ENCODE assay signal across 8 mouse cellular contexts in the genomic region with DNA sequence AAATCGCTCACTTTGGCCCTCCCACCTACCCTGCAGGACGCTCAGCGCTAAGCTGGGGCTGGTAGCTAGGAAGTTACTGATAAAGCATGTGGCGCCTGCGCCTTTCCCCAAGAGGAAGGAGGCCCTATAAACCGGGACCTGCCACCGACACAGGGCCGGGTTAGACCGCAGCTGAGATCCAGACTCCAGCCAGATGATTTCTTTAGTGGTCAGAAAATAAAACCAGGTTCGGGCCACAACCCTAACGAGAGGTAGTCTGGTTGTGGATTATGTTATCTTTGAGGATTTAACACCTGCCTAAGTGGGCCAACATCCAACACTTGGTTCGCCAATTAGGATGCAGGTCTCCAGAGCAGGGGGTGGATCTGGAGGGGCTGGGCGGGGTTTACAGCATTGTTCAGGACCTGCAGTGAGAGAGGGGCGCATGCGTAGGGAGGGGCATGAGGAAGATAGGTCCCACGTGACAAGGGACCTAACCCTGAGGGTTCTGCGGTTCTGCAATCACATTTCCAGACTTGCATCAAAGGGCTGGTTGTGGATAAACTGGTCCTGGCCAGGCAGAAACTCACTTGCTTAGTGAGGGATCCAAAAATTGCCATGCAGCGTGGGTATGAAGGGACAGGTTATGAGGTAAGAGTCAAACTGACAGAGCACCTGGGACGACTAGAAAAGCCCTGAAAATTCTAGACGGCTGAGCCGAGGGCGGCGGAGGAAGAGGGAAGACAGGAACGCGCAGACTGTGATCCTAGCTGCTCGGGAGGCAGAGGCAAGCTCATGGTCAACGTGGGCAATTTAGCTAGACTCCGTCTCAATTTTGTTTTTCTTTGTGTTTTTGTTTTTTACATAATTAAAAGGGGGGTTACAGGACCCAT. TPM values are rescaled to one million over a fixed set of nuclear protein-coding genes. Genes with fewer than 3 reads are reported as not detected.
DNase-seq lines count a peak whose midpoint lies in the region; ATAC-seq and TF ChIP-seq lines count a peak whose summit lies in the region.

A gene (minus strand): TSS at position 334 of the 872 bp plus-strand sequence.

- H3K4me3 ChIP-seq in ES-Bruce4 (ENCODE audit: low read depth, low read length) = peak within 1 kb of the TSS; percentile 78
- peak within 1 kb of the TSS; percentile 57 for H3K4me3 ChIP-seq in forebrain, embryonic 12.5 days (replicated peaks)
- peak within 1 kb of the TSS; percentile 48 for H3K4me3 ChIP-seq in heart, postnatal 0 days (ENCODE audit: low read depth, low read length)
- peak within 1 kb of the TSS; percentile 79 to 81 for H3K4me3 ChIP-seq in liver, embryonic 14.5 days (ENCODE audit: insufficient read depth in 1 of 2, low read depth in 2 of 2, low read length in 2 of 2)
- peak within 1 kb of the TSS; percentile 61 for H3K4me3 ChIP-seq in stomach, embryonic 16.5 days (replicated peaks; ENCODE audit: low read length)

- peak within 1 kb of the TSS; percentile 56 for H3K9ac ChIP-seq in ES-Bruce4 (ENCODE audit: low read depth, poor library complexity, severe bottlenecking)
- H3K9ac ChIP-seq in forebrain, embryonic 12.5 days = peak within 1 kb of the TSS; percentile 77
- H3K9ac ChIP-seq in heart, postnatal 0 days (replicated peaks; ENCODE audit: low read depth, low read length) = peak within 1 kb of the TSS; percentile 59
- H3K9ac ChIP-seq in liver, embryonic 14.5 days (replicated peaks) = peak within 1 kb of the TSS; percentile 96
- peak within 1 kb of the TSS; percentile 85 for H3K9ac ChIP-seq in stomach, embryonic 16.5 days (ENCODE audit: low read length)

- peak within 1 kb of the TSS; percentile 91 for H3K4me2 ChIP-seq in forebrain, embryonic 12.5 days
- H3K4me2 ChIP-seq in heart, postnatal 0 days (ENCODE audit: low read depth, low read length) = peak within 1 kb of the TSS; percentile 93
- peak within 1 kb of the TSS; percentile 98 for H3K4me2 ChIP-seq in liver, embryonic 14.5 days (ENCODE audit: low read depth)
- peak within 1 kb of the TSS; percentile 99 for H3K4me2 ChIP-seq in stomach, embryonic 16.5 days (ENCODE audit: low read depth, low read length)

- TF ChIP-seq CTCF in ES-Bruce4 (IDR thresholded peaks at IDR 0.05; ENCODE audit: low read depth, low read length) = no peak
- TF ChIP-seq CTCF in heart, postnatal 0 days (IDR thresholded peaks at IDR 0.05; ENCODE audit: low read depth) = no peak
- no peak for TF ChIP-seq CTCF in liver, embryonic 14.5 days (IDR thresholded peaks at IDR 0.05; ENCODE audit: low read depth)

- ATAC-seq in forebrain, embryonic 12.5 days (ENCODE audit: low FRiP score) = peak; percentile 96
- ATAC-seq in heart, postnatal 0 days (ENCODE audit: insufficient read depth, low read depth) = peak; percentile 95
- ATAC-seq in liver, embryonic 14.5 days (ENCODE audit: insufficient read depth) = peak; percentile 85
- peak; percentile 97 for ATAC-seq in stomach, embryonic 16.5 days (ENCODE audit: insufficient read depth, low FRiP score)

- no peaks in the 10 kb centered on the region for H3K9me3 ChIP-seq in ES-Bruce4 (replicated peaks; ENCODE audit: control insufficient read depth, insufficient read depth, low read length, poor library complexity, severe bottlenecking)
- no peaks in the 10 kb centered on the region for H3K9me3 ChIP-seq in forebrain, embryonic 12.5 days
- H3K9me3 ChIP-seq in heart, postnatal 0 days (replicated peaks; ENCODE audit: control insufficient read depth, low read length) = no peaks in the 10 kb centered on the region
- no peaks in the 10 kb centered on the region for H3K9me3 ChIP-seq in liver, embryonic 14.5 days (ENCODE audit: control insufficient read depth, low read length)
- H3K9me3 ChIP-seq in stomach, embryonic 16.5 days (replicated peaks; ENCODE audit: control insufficient read depth, low read length) = no peaks in the 10 kb centered on the region

- DNase-seq in c-Kit-positive CD71-positive TER-119-positive erythroid progenitor cells, embryonic 14.5 days (ENCODE audit: low spot score) = peak; percentile 95
- DNase-seq in heart, postnatal 0 days (ENCODE audit: low spot score) = peak; percentile 94
- peak; percentile 98 to 99 for DNase-seq in kidney, postnatal 36 days
- DNase-seq in liver, embryonic 14.5 days (ENCODE audit: low read depth in 3 of 3, low spot score in 3 of 3) = peak; percentile 93 to 94 (median 93)
- peak; percentile 92 for DNase-seq in neural tube, embryonic 10.5 days (ENCODE audit: extremely low spot score, low spot score)

- H3K4me1 ChIP-seq in ES-Bruce4 (ENCODE audit: control insufficient read depth, insufficient read depth, low read length) = peaks cover 4% of the 10 kb centered on the region
- peaks cover 36% of the 10 kb centered on the region for H3K4me1 ChIP-seq in forebrain, embryonic 12.5 days
- peaks cover 13% of the 10 kb centered on the region; the same call in 1 of the 2 replicates for H3K4me1 ChIP-seq in heart, postnatal 0 days (ENCODE audit: control insufficient read depth, insufficient read depth)
- peaks cover 18 to 26% of the 10 kb centered on the region in 2 experiments for H3K4me1 ChIP-seq in liver, embryonic 14.5 days (replicated peaks; ENCODE audit: control insufficient read depth in 2 of 2, insufficient read depth in 2 of 2, low read length in 1 of 2)
- H3K4me1 ChIP-seq in stomach, embryonic 16.5 days (ENCODE audit: control insufficient read depth, insufficient read depth, low read length) = peaks cover 13% of the 10 kb centered on the region

- H3K27me3 ChIP-seq in ES-Bruce4 (ENCODE audit: control insufficient read depth, insufficient read depth, low read length, poor library complexity, severe bottlenecking) = no peaks in the 10 kb centered on the region
- H3K27me3 ChIP-seq in forebrain, embryonic 12.5 days = peaks cover 52% of the 10 kb centered on the region
- peaks cover 14% of the 10 kb centered on the region for H3K27me3 ChIP-seq in heart, postnatal 0 days (ENCODE audit: control insufficient read depth, insufficient read depth, low read length)
- peaks cover 5% of the 10 kb centered on the region for H3K27me3 ChIP-seq in liver, embryonic 14.5 days (ENCODE audit: control insufficient read depth, insufficient read depth, low read length)
- peaks cover 7% of the 10 kb centered on the region; the same call in 1 of the 2 replicates for H3K27me3 ChIP-seq in stomach, embryonic 16.5 days (ENCODE audit: control insufficient read depth, insufficient read depth, low read length)

- TF ChIP-seq EP300 in ES-Bruce4 (IDR thresholded peaks at IDR 0.05; ENCODE audit: insufficient read depth, low read depth, low read length) = no peak
- no peak for TF ChIP-seq EP300 in heart, postnatal 0 days (IDR thresholded peaks at IDR 0.05; ENCODE audit: low read depth)
- peak; percentile 39 for TF ChIP-seq EP300 in liver, embryonic 14.5 days (IDR thresholded peaks at IDR 0.05; ENCODE audit: low read depth)

- no peak for TF ChIP-seq POLR2A in ES-Bruce4 (IDR thresholded peaks at IDR 0.05; ENCODE audit: insufficient read depth, low read length)

- 0 out of 2 replicates have a peak, but pooled peaks cover 3% of the 10 kb centered on the region for H3K36me3 ChIP-seq in ES-Bruce4 (ENCODE audit: control insufficient read depth, insufficient read depth, low read length, poor library complexity, severe bottlenecking)
- H3K36me3 ChIP-seq in forebrain, embryonic 12.5 days (replicated peaks) = peaks cover 15% of the 10 kb centered on the region
- peaks cover under 1% of the 10 kb centered on the region; the same call in 1 of the 2 replicates for H3K36me3 ChIP-seq in heart, postnatal 0 days (replicated peaks; ENCODE audit: control insufficient read depth, insufficient read depth, low read length)
- no peaks in the 10 kb centered on the region for H3K36me3 ChIP-seq in liver, embryonic 14.5 days (replicated peaks; ENCODE audit: control insufficient read depth, insufficient read depth, low read depth)
- no peaks in the 10 kb centered on the region for H3K36me3 ChIP-seq in stomach, embryonic 16.5 days (ENCODE audit: control insufficient read depth, insufficient read depth, low read length)

- peak within 1 kb of the TSS; percentile 65 for H3K27ac ChIP-seq in ES-Bruce4 (ENCODE audit: insufficient read depth, low read length)
- peak within 1 kb of the TSS; percentile 91 for H3K27ac ChIP-seq in forebrain, embryonic 12.5 days
- H3K27ac ChIP-seq in heart, postnatal 0 days (ENCODE audit: low read depth) = peak within 1 kb of the TSS; percentile 79
- H3K27ac ChIP-seq in liver, embryonic 14.5 days = peak within 1 kb of the TSS; percentile 99
- peak within 1 kb of the TSS; percentile 90 for H3K27ac ChIP-seq in stomach, embryonic 16.5 days (ENCODE audit: low read length)

- under 1% methylated on average over 28 of the region's 28 CpGs for WGBS in forebrain, embryonic 12.5 days
- WGBS in heart, postnatal 0 days = under 1% methylated on average over 28 of the region's 28 CpGs
- WGBS in liver, embryonic 14.5 days (ENCODE audit: insufficient replicate concordance) = under 1% methylated on average over 28 of the region's 28 CpGs
- under 1% methylated on average over 28 of the region's 28 CpGs for WGBS in stomach, embryonic 16.5 days

RNA-seq across cellular contexts. Expression of the gene that starts here (rescaled TPM):
- 8.9 and 11.2 TPM in 2 replicates for polyA plus RNA-seq in ES-Bruce4 (2011; ENCODE audit: insufficient read depth, insufficient read length, low read depth, missing spikeins)
- polyA plus RNA-seq in forebrain, embryonic 12.5 days (2016; fragmentation: Nextera tagmentation; extraction: Ambion mirVana) = 14.3 and 14.4 TPM in 2 replicates
- 3.1 and 5.5 TPM in 2 replicates for total RNA-seq in heart, postnatal 0 days (2014; rRNA removed; ENCODE audit: low replicate concordance)
- polyA plus RNA-seq in heart, postnatal 0 days (2015; fragmentation: Nextera tagmentation; extraction: Ambion mirVana) = 4.4 and 4.5 TPM in 2 replicates
- polyA plus RNA-seq in liver, embryonic 14.5 days (2012; rRNA removed) = 2.9 and 3.2 TPM in 2 replicates
- 3.8 and 4.4 TPM in 2 replicates for polyA plus RNA-seq in liver, embryonic 14.5 days (2014; fragmentation: Nextera tagmentation; extraction: Ambion mirVana)
- 9.4 and 10.5 TPM in 2 replicates for polyA plus RNA-seq in stomach, embryonic 16.5 days (2015; fragmentation: Nextera tagmentation; extraction: Ambion mirVana)

Comparison
In these comparisons a context has a peak if more than half of its experiments do, and no peak if none do; other contexts are left out.
1. Peak in every context shown above with its lines: DNase-seq, ATAC-seq, H3K4me3 ChIP-seq and H3K27ac ChIP-seq.